Mouse (Mus musculus) midbrain, embryonic 16.5 days (tissue): Measurements from ENCODE around the gene Tmem274. TPM values are rescaled to one million over a fixed set of nuclear protein-coding genes. Genes with fewer than 3 reads are reported as not detected.

Source experiments
- ATAC-seq: fragments of 200-750 bp; cut with Nextera tagmentation; 2 replicates; pipeline ENCODE4 v1.8.0; 2017; ENCODE audit warnings: moderate TSS enrichment
- H3K27ac ChIP-seq: fragments of 300-500 bp; sonication (generic); 2 replicates; pipeline ENCODE4 v1.5.1; 2014; ENCODE audit warnings: mild to moderate bottlenecking, low read length, mixed read lengths
- H3K27me3 ChIP-seq: fragments of 300-500 bp; sonication (generic); 2 replicates; pipeline ENCODE4 v1.6.1; 2014; ENCODE audit warnings: low read depth, low read length, mixed read lengths; ENCODE audit not compliant: control insufficient read depth, insufficient read depth
- H3K36me3 ChIP-seq: fragments of 300-500 bp; sonication (generic); 2 replicates; pipeline ENCODE4 v1.6.1; 2014; ENCODE audit warnings: mild to moderate bottlenecking, low read length, moderate library complexity, mixed read lengths; ENCODE audit not compliant: control insufficient read depth, insufficient read depth
- H3K4me1 ChIP-seq: fragments of 300-500 bp; sonication (generic); 2 replicates; pipeline ENCODE4 v1.6.1; 2014; ENCODE audit warnings: mild to moderate bottlenecking, low read length, mixed read lengths; ENCODE audit not compliant: control insufficient read depth, insufficient read depth
- H3K4me2 ChIP-seq: fragments of 300-500 bp; sonication (generic); 2 replicates; pipeline ENCODE4 v1.6.1; 2014; ENCODE audit warnings: mild to moderate bottlenecking, low read length, mixed read lengths
- H3K4me3 ChIP-seq: fragments of 300-500 bp; sonication (generic); 2 replicates; pipeline ENCODE4 v1.5.1; 2014; ENCODE audit warnings: low read depth, mild to moderate bottlenecking, low read length, moderate library complexity, mixed read lengths
- H3K9ac ChIP-seq: fragments of 300-500 bp; sonication (generic); 2 replicates; pipeline ENCODE4 v1.6.1; 2014; ENCODE audit warnings: low read depth, low read length, mixed read lengths
- H3K9me3 ChIP-seq: fragments of 300-500 bp; sonication (generic); replicated peaks from 2 replicates; pipeline ENCODE4 v1.6.1; 2014; ENCODE audit warnings: mild to moderate bottlenecking, low read length, mixed read lengths; ENCODE audit not compliant: control insufficient read depth, poor library complexity, severe bottlenecking
- WGBS: fragments of 180-500 bp; shearing (Covaris S2); extraction: QIAGEN DNeasy Blood & Tissue Kit; methylation state at CpG from one replicate; pipeline ENCODE4 v1.1.7; 2014; 5-methylcytosine and 5-hydroxymethylcytosine counted together
- polyA plus RNA-seq: library from polyadenylated mRNA; unstranded; fragments of >200 nt; fragmentation: Nextera tagmentation; extraction: Ambion mirVana; gene quantifications from 2 replicates; pipeline ENCODE4 v1.2.1, GENCODE M21; 2015

Tmem274 gene
- polyA plus RNA-seq, 1 experiment from 2014 or later = not detected

DNA sequence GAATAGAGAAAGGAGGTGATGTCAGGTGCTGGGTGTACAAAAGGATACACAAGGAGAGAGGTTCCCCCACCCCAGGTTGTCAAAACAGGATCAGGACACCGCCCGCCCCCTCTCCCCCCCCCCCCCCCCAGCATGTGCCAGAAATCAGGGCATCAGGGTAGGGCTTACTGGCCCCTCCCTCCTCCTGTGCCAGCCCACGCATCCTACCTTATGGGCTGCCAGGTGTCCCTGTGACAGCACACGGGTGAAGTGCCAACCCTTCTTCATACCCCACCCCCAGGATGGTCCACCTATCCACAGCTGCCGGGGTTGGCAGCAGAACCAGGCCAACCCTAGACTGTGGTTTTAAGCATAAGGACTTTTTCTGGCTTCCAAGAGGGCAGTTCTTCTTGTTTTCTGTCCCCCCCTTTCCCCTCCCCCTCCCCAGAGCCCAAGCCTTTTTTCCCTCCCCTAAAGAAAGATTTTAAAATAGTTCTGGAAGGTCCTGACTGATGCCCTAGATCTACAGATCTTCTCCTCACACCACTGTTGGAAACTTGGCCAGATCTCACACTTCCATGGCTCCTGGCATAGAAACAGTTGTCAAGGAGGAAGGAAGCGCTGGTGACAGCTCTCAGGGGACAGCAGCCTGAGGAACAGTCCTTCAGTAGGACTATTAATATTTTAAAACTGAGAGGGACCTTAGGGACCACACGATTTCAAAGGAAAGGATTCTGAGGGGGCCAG is 15.4 kb upstream of the Tmem274 start:
- no peak for ATAC-seq
- Histone ChIP-seq H3K4me2 (no peak overlapping the region), H3K9me3 (no peaks in the 10 kb centered on the region), H3K36me3 (no peaks in the 10 kb centered on the region), H3K4me3 (no peak overlapping the region), H3K9ac (no peak overlapping the region), H3K27ac (no peak overlapping the region), H3K4me1 (no peaks in the 10 kb centered on the region), H3K27me3 (no peaks in the 10 kb centered on the region)
- WGBS = 66% methylated on average over 6 of the region's 7 CpGs

DNA sequence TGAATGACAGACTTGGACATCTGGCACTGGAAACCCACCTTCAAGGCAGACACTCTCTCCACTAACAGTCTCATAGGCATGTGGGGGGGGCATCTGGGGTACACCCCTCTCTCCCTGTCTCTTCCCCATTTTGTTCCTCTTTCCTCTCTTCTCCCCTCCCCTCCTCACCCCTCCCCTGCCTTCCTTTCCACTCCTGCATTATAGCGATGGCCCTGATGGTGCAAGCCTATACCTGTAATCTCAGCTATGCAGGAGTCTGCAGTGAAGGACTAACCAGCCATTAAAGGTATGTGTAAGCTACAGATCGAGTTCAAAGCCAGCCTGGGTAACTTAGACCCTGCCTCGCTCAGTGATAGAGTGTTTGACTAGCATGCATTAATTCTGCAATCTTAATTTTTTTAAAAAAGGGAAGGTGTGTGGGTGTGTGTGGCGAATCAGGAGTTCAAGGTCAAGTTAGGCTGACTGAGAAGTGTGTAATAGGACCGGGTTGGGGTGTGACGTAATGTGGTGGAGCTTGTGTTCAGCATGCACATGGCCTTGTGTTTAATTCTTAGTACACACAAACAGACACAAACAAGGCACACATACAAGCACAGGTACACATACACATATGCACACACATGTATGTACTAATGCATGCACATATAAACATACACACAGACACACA is 14.7 kb upstream of the Tmem274 start:
- Histone ChIP-seq H3K4me3 (no peak overlapping the region), H3K9ac (no peak overlapping the region), H3K36me3 (no peaks in the 10 kb centered on the region), H3K4me1 (no peaks in the 10 kb centered on the region), H3K27me3 (no peaks in the 10 kb centered on the region), H3K27ac (no peak overlapping the region), H3K4me2 (no peak overlapping the region), H3K9me3 (no peaks in the 10 kb centered on the region)
- 80% methylated on average over 6 of the region's 6 CpGs for WGBS
- no peak for ATAC-seq

DNA sequence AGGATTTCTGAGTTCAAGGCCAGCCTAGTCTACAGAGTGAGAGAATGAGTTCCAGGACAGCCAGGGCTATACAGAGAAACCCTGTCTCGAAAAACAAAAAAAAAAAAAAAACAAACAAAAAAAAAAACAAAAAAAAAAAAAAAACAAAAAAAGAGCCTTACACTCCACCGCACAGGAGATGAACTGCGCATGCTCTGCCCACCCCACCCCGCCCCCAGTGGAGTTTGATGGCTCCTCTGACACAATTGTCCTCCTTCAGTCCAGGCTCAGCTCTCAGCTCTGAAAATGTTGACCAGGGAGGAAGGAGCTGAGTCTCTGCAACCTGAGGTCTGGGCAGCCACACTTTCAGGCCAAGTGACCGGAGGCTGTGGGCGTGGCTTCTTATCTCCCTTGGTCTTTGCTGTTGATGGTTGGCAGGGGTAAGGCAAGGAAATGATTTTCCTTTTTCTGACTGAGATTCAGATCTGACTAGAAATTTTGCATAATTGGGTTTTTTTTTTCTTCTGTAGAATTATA is 13.7 kb upstream of the Tmem274 start:
- Histone ChIP-seq H3K9me3 (no peaks in the 10 kb centered on the region), H3K36me3 (no peaks in the 10 kb centered on the region), H3K4me1 (no peaks in the 10 kb centered on the region), H3K27ac (no peak overlapping the region), H3K4me2 (no peak overlapping the region), H3K9ac (no peak overlapping the region), H3K27me3 (no peaks in the 10 kb centered on the region), H3K4me3 (no peak overlapping the region)
- 82% methylated on average over 6 of the region's 6 CpGs for WGBS
- no peak for ATAC-seq

DNA sequence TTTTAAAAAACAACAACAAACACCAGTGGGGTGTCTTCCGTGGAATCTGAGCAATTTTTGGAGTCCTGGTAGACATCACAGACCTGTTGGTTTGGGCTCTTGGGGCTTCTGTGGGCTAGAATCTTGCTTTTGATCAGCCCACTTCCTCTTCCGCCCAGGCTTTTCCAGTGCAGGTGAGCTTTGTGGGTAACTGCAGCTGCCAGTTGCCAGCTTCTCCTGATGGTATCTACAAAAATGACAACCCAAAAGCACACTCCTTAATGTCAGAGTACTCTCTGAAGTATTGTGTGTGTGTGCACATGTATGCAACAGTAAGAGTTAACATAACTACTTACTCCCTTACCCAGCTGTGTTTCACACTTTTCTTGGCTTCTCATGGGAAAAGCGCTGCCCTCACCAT is 7.6 kb upstream of the Tmem274 start:
- no peak overlapping the region for H3K4me2 ChIP-seq
- 100% methylated on average over 3 of the region's 3 CpGs for WGBS
- no peak overlapping the region for H3K9ac ChIP-seq
- peaks cover 6% of the 10 kb centered on the region for H3K36me3 ChIP-seq
- no peaks in the 10 kb centered on the region for H3K4me1 ChIP-seq
- H3K4me3 ChIP-seq = no peak overlapping the region
- no peaks in the 10 kb centered on the region for H3K27me3 ChIP-seq
- no peak for ATAC-seq
- no peak overlapping the region for H3K27ac ChIP-seq
- no peaks in the 10 kb centered on the region for H3K9me3 ChIP-seq

DNA sequence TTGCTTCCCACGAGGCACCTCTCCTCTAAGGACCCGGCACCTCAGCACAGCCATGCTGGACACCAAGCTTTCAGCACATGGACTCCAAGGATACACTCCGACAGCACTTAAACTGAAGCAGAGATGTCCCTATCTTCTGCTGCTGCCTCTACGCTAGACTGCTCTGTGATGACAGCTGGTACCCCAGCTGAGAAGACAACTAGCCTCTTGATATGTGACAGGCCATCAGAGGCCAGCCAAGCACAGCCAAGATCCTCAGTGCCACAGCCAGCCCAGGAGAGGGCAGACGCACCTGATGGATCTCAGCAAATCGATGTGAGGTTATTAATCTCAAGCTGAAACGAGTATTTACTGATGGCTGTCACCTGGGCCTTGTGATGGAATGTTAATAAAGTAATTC is 2.1 kb upstream of the Tmem274 start:
- Histone ChIP-seq H3K4me3 (no peak overlapping the region), H3K4me2 (no peak overlapping the region), H3K9ac (no peak overlapping the region), H3K4me1 (no peaks in the 10 kb centered on the region), H3K36me3 (peaks cover 6% of the 10 kb centered on the region), H3K27me3 (no peaks in the 10 kb centered on the region), H3K9me3 (no peaks in the 10 kb centered on the region), H3K27ac (no peak overlapping the region)
- no peak for ATAC-seq
- 84% methylated on average over 7 of the region's 7 CpGs for WGBS

DNA sequence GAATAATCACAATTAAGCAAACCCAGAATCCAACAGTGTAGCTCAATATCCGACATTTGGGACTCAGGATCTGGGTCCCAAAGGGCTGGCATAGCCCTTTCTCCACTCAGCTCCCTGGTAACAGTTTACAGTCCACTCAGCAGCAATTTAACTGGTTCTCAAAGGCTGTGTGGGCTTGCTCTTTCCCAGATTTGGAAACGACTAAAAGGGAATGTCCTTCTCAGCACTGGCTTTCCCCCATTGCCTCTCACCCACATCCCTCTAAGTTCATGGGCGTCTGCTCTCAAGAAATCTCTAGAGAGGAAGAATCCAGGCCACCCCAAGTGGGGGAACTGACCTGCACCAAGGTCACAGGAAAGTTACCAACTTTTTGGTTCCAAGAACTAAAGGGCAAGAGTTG is 7.4 kb downstream of the Tmem274 start:
- Histone ChIP-seq H3K4me2 (peak overlapping the region; percentile 76), H3K9me3 (no peaks in the 10 kb centered on the region), H3K27me3 (no peaks in the 10 kb centered on the region), H3K27ac (peak overlapping the region; percentile 71), H3K4me3 (peak overlapping the region; percentile 67), H3K4me1 (peaks cover 13% of the 10 kb centered on the region), H3K9ac (peak overlapping the region; percentile 77), H3K36me3 (peaks cover 7% of the 10 kb centered on the region; the same call in 1 of the 2 replicates)
- 53% methylated on average over 3 of the region's 3 CpGs for WGBS
- ATAC-seq = no peak; the same call in 1 of the 2 replicates

DNA sequence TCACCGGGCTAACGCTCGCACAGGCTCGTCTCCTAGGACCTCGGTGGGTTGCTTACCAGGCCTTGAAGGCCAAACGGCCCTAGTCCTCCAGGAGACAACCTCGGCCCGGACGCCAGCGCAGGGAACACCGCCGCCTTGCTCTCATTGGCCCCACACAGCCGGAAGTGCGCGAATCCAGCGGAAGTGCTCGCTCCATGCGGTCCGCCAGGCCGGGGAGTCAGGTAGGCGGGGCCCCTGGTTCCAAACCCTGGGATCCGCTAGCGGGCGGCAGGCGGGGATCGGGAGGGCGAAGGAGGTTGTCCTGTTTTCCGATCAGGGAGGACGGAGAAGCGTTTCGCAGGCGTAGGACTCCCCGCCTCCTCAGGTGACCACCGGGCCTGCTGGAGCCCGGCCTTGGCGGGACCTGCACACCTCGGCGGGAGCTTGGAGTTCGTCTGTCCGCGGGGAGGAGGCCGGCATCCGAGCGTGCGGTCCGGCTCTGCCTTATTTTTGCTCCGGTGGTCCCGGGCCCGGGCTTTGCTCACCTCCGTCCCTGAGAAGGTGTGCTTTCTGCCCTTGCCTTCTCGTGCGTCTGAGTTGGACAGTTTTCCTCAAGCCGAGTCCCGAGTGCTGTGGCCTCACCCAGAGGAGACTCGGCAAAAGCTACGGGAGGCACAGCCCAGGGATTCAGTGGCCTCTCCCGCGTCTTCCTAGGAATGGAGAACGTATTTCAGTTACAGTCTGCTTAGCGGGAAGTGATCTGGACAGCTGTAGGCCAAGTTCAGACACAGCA is 8.1 kb downstream of the Tmem274 start, which contains the start of the genes Nmnat1 and Lzic:
Gene Nmnat1 (minus strand): TSS at position 150 of the 772 bp plus-strand sequence.
Gene Lzic (plus strand): TSS at position 177 of the 772 bp plus-strand sequence.
- WGBS = 0% methylated on average over 60 of the region's 60 CpGs

DNA sequence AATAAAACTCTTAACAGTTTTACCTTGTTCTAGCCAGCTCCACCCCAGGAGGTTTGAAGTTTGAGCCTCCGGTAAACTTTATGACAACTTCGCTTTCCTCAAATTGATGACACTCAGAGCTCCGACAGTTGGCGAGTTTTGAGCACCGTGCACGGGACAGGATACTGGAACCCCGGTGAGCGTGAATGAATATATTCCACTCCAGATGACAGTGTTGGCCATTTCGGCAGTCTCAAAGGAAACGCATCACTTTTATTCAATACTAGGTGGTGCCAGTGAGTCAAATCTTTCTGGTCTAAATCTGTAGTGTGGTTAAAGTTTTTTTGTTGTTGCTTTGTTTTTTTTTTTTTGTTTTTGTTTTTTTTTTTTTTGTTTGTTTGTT is 8.6 kb downstream of the Tmem274 start:
- no peaks in the 10 kb centered on the region for H3K27me3 ChIP-seq
- under 1% methylated on average over 10 of the region's 10 CpGs for WGBS
- peaks cover 7% of the 10 kb centered on the region; the same call in 1 of the 2 replicates for H3K36me3 ChIP-seq
- H3K27ac ChIP-seq = no peak overlapping the region
- H3K4me1 ChIP-seq = peaks cover 13% of the 10 kb centered on the region
- H3K4me2 ChIP-seq = peak overlapping the region; percentile 76
- no peaks in the 10 kb centered on the region for H3K9me3 ChIP-seq
- H3K4me3 ChIP-seq = peak overlapping the region; percentile 67
- H3K9ac ChIP-seq = peak overlapping the region; percentile 77
- ATAC-seq = no peak

More for the DNA sequence above, 8.1 kb downstream of the Tmem274 start, which contains the start of the genes Nmnat1 and Lzic:
- Histone ChIP-seq H3K4me3 (peak within 1 kb of the TSS; percentile 67), H3K36me3 (peaks cover 7% of the 10 kb centered on the region; the same call in 1 of the 2 replicates), H3K9ac (peak within 1 kb of the TSS; percentile 77), H3K4me1 (peaks cover 13% of the 10 kb centered on the region), H3K27ac (peak within 1 kb of the TSS; percentile 71), H3K9me3 (no peaks in the 10 kb centered on the region), H3K4me2 (peak within 1 kb of the TSS; percentile 76), H3K27me3 (no peaks in the 10 kb centered on the region)
- ATAC-seq = peak; percentile 99
